Mouse (Mus musculus) midbrain, embryonic 13.5 days (tissue): ENCODE measurements around the gene Tnni3k. TPM values are rescaled to one million over a fixed set of nuclear protein-coding genes. Genes with fewer than 3 reads are reported as not detected.

Experiments used
- ATAC-seq: fragments of 200-750 bp; cut with Nextera tagmentation; 2 replicates; pipeline ENCODE4 v1.8.0; 2017; ENCODE audit warnings: mild to moderate bottlenecking, moderate TSS enrichment, moderate library complexity
- H3K27ac ChIP-seq: fragments of 300-500 bp; sonication (generic); 2 replicates; pipeline ENCODE4 v1.5.1; 2015; ENCODE audit warnings: inconsistent platforms, mild to moderate bottlenecking, moderate library complexity
- H3K27me3 ChIP-seq: fragments of 300-500 bp; sonication (generic); 2 replicates; pipeline ENCODE4 v1.6.1; 2015; ENCODE audit warnings: mild to moderate bottlenecking, inconsistent platforms
- H3K36me3 ChIP-seq: fragments of 300-500 bp; sonication (generic); 2 replicates; pipeline ENCODE4 v1.6.1; 2015; ENCODE audit warnings: mild to moderate bottlenecking, inconsistent platforms
- H3K4me1 ChIP-seq: fragments of 300-500 bp; sonication (generic); replicated peaks from 2 replicates; pipeline ENCODE4 v1.6.1; 2015; ENCODE audit warnings: inconsistent platforms
- H3K4me2 ChIP-seq: fragments of 300-500 bp; sonication (generic); replicated peaks from 2 replicates; pipeline ENCODE4 v1.6.1; 2015; ENCODE audit warnings: moderate library complexity, mild to moderate bottlenecking, inconsistent platforms
- H3K4me3 ChIP-seq: fragments of 300-500 bp; sonication (generic); replicated peaks from 2 replicates; pipeline ENCODE4 v1.5.1; 2015; ENCODE audit warnings: mild to moderate bottlenecking, inconsistent platforms
- H3K9ac ChIP-seq: fragments of 300-500 bp; sonication (generic); replicated peaks from 2 replicates; pipeline ENCODE4 v1.6.1; 2015; ENCODE audit warnings: mild to moderate bottlenecking, inconsistent platforms
- H3K9me3 ChIP-seq: fragments of 300-500 bp; sonication (generic); 2 replicates; pipeline ENCODE4 v1.6.1; 2016; ENCODE audit warnings: mild to moderate bottlenecking, inconsistent platforms
- WGBS: fragments of 180-500 bp; shearing (Covaris S2); methylation state at CpG from one replicate; pipeline ENCODE4 v1.1.7; 2015; 5-methylcytosine and 5-hydroxymethylcytosine counted together
- polyA plus RNA-seq: library from polyadenylated mRNA; unstranded; fragments of >200 nt; fragmentation: Nextera tagmentation; extraction: Ambion mirVana; gene quantifications from 2 replicates; pipeline ENCODE4 v1.2.1, GENCODE M21; 2015

Tnni3k gene
- polyA plus RNA-seq, 1 experiment from 2014 or later, result 0.08 TPM

GRCm38 (mm10) chr3:154798806-154799205, 256.4 kb downstream of the Tnni3k start:
- H3K9me3 ChIP-seq, result no peaks in the 10 kb centered on the region
- no peak overlapping the region for H3K27ac ChIP-seq
- peaks cover 6% of the 10 kb centered on the region for H3K4me1 ChIP-seq
- no peaks in the 10 kb centered on the region for H3K27me3 ChIP-seq
- H3K36me3 ChIP-seq, result no peaks in the 10 kb centered on the region
- no peak overlapping the region for H3K4me2 ChIP-seq
- H3K9ac ChIP-seq, result no peak overlapping the region
- H3K4me3 ChIP-seq, result no peak overlapping the region
- 91% methylated on average over 4 of the region's 4 CpGs for WGBS
- ATAC-seq, result no peak

GRCm38 (mm10) chr3:154793571-154793970, 261.6 kb downstream of the Tnni3k start:
- H3K4me1 ChIP-seq, result no peaks in the 10 kb centered on the region
- H3K27me3 ChIP-seq, result no peaks in the 10 kb centered on the region
- H3K36me3 ChIP-seq, result no peaks in the 10 kb centered on the region
- H3K9ac ChIP-seq, result no peak overlapping the region
- no peak overlapping the region for H3K4me3 ChIP-seq
- H3K4me2 ChIP-seq, result no peak overlapping the region
- H3K27ac ChIP-seq, result no peak overlapping the region
- H3K9me3 ChIP-seq, result no peaks in the 10 kb centered on the region
- no peak for ATAC-seq
- 88% methylated on average over 4 of the region's 4 CpGs for WGBS

GRCm38 (mm10) chr3:154787611-154788010, 267.6 kb downstream of the Tnni3k start:
- ATAC-seq, result no peak
- 88% methylated on average over 3 of the region's 3 CpGs for WGBS
- no peak overlapping the region for H3K4me2 ChIP-seq

GRCm38 (mm10) chr3:154786354-154786753, 268.9 kb downstream of the Tnni3k start:
- no peaks in the 10 kb centered on the region for H3K9me3 ChIP-seq
- no peak overlapping the region for H3K4me3 ChIP-seq
- peaks cover 2% of the 10 kb centered on the region; the same call in 1 of the 2 replicates for H3K4me1 ChIP-seq
- H3K27ac ChIP-seq, result no peak overlapping the region
- H3K27me3 ChIP-seq, result no peaks in the 10 kb centered on the region
- ATAC-seq, result peak; percentile 28; the same call in 1 of the 2 replicates
- no peaks in the 10 kb centered on the region for H3K36me3 ChIP-seq
- no peak overlapping the region for H3K9ac ChIP-seq
- WGBS, result 81% methylated on average over 9 of the region's 9 CpGs
- no peak overlapping the region for H3K4me2 ChIP-seq

More at GRCm38 (mm10) chr3:154787611-154788010, 267.6 kb downstream of the Tnni3k start:
- no peaks in the 10 kb centered on the region for H3K9me3 ChIP-seq
- H3K27ac ChIP-seq, result no peak overlapping the region
- no peaks in the 10 kb centered on the region for H3K36me3 ChIP-seq
- no peak overlapping the region for H3K4me3 ChIP-seq
- H3K4me1 ChIP-seq, result no peaks in the 10 kb centered on the region
- no peak overlapping the region for H3K9ac ChIP-seq
- no peaks in the 10 kb centered on the region for H3K27me3 ChIP-seq

- Histone ChIP-seq H3K4me2 (no peak overlapping the region), H3K4me3 (no peak overlapping the region), H3K9me3 (no peaks in the 10 kb centered on the region), H3K36me3 (no peaks in the 10 kb centered on the region), H3K4me1 (peaks cover 27% of the 10 kb centered on the region), H3K27ac (0 out of 2 replicates have a peak overlapping the region, but pooled peaks have one; percentile 8), H3K27me3 (no peaks in the 10 kb centered on the region), H3K9ac (no peak overlapping the region)
- peak; percentile 83 for ATAC-seq
- WGBS, result 51% methylated on average over 6 of the region's 6 CpGs
Measured at GRCm38 (mm10) chr3:154778836-154779595, 276.2 kb downstream of the Tnni3k start.

GRCm38 (mm10) chr3:154771651-154772050, 283.6 kb downstream of the Tnni3k start:
- H3K27me3 ChIP-seq, result no peaks in the 10 kb centered on the region
- WGBS, result 81% methylated on average over 2 of the region's 2 CpGs
- no peaks in the 10 kb centered on the region for H3K4me1 ChIP-seq
- no peaks in the 10 kb centered on the region for H3K9me3 ChIP-seq
- no peaks in the 10 kb centered on the region for H3K36me3 ChIP-seq
- no peak overlapping the region for H3K9ac ChIP-seq
- no peak overlapping the region for H3K4me2 ChIP-seq
- H3K4me3 ChIP-seq, result no peak overlapping the region
- no peak for ATAC-seq
- H3K27ac ChIP-seq, result no peak overlapping the region

- Histone ChIP-seq H3K9me3 (no peaks in the 10 kb centered on the region), H3K4me3 (no peak overlapping the region), H3K36me3 (no peaks in the 10 kb centered on the region), H3K4me2 (no peak overlapping the region), H3K9ac (no peak overlapping the region), H3K27me3 (no peaks in the 10 kb centered on the region), H3K4me1 (no peaks in the 10 kb centered on the region), H3K27ac (no peak overlapping the region)
- 92% methylated on average over 4 of the region's 4 CpGs for WGBS
- no peak for ATAC-seq
Measured at GRCm38 (mm10) chr3:154766321-154766720, 288.9 kb downstream of the Tnni3k start.

GRCm38 (mm10) chr3:154764115-154764514, 291.1 kb downstream of the Tnni3k start:
- Histone ChIP-seq H3K4me3 (no peak overlapping the region), H3K27me3 (no peaks in the 10 kb centered on the region), H3K27ac (no peak overlapping the region), H3K4me1 (no peaks in the 10 kb centered on the region), H3K9ac (no peak overlapping the region), H3K36me3 (no peaks in the 10 kb centered on the region), H3K4me2 (no peak overlapping the region), H3K9me3 (no peaks in the 10 kb centered on the region; the same call in 1 of the 2 replicates)
- ATAC-seq, result no peak
- WGBS, result 85% methylated on average over 7 of the region's 7 CpGs

- WGBS, result 73% methylated on average over 9 of the region's 9 CpGs
- Histone ChIP-seq H3K4me2 (no peak overlapping the region), H3K9me3 (no peaks in the 10 kb centered on the region; the same call in 1 of the 2 replicates), H3K4me1 (no peaks in the 10 kb centered on the region), H3K9ac (no peak overlapping the region), H3K27me3 (no peaks in the 10 kb centered on the region), H3K4me3 (no peak overlapping the region), H3K36me3 (no peaks in the 10 kb centered on the region), H3K27ac (no peak overlapping the region)
- no peak for ATAC-seq
Measured at GRCm38 (mm10) chr3:154763374-154763773, 291.8 kb downstream of the Tnni3k start.

GRCm38 (mm10) chr3:154761108-154761507, 294.1 kb downstream of the Tnni3k start:
- Histone ChIP-seq H3K4me2 (no peak overlapping the region), H3K9me3 (no peaks in the 10 kb centered on the region; the same call in 1 of the 2 replicates), H3K27ac (no peak overlapping the region), H3K4me1 (no peaks in the 10 kb centered on the region), H3K27me3 (no peaks in the 10 kb centered on the region), H3K9ac (no peak overlapping the region), H3K36me3 (no peaks in the 10 kb centered on the region), H3K4me3 (no peak overlapping the region)
- no peak for ATAC-seq
- WGBS, result 88% methylated on average over 3 of the region's 3 CpGs

- ATAC-seq, result no peak
- 51% methylated on average over 3 of the region's 3 CpGs for WGBS
Measured at GRCm38 (mm10) chr3:154758089-154758488, 297.1 kb downstream of the Tnni3k start.

GRCm38 (mm10) chr3:154755225-154755624, 300.0 kb downstream of the Tnni3k start:
- no peaks in the 10 kb centered on the region for H3K4me1 ChIP-seq
- no peaks in the 10 kb centered on the region for H3K9me3 ChIP-seq
- WGBS, result 95% methylated on average over 3 of the region's 3 CpGs
- ATAC-seq, result no peak
- H3K4me3 ChIP-seq, result no peak overlapping the region
- H3K36me3 ChIP-seq, result no peaks in the 10 kb centered on the region
- H3K9ac ChIP-seq, result no peak overlapping the region
- no peaks in the 10 kb centered on the region for H3K27me3 ChIP-seq
- no peak overlapping the region for H3K27ac ChIP-seq
- no peak overlapping the region for H3K4me2 ChIP-seq

More at GRCm38 (mm10) chr3:154758089-154758488, 297.1 kb downstream of the Tnni3k start:
- Histone ChIP-seq H3K27ac (no peak overlapping the region), H3K4me2 (no peak overlapping the region), H3K4me3 (no peak overlapping the region), H3K36me3 (no peaks in the 10 kb centered on the region), H3K4me1 (no peaks in the 10 kb centered on the region), H3K9ac (no peak overlapping the region), H3K9me3 (no peaks in the 10 kb centered on the region; the same call in 1 of the 2 replicates), H3K27me3 (no peaks in the 10 kb centered on the region)
